In genomic region chr2:25088636-25089035, GRCm38 (mm10) we compare ENCODE assay signal across 38 mouse cellular contexts. TPM values are rescaled to one million over a fixed set of nuclear protein-coding genes. Genes with fewer than 3 reads are reported as not detected.
"Had no signal": no experiment of that assay in that cellular context is flagged by ENCODE, and none has a peak within 500 bp of the region (broad histone marks: within the 10 kb centered on the region; RNA-seq: fewer than 3 reads in every experiment).

No protein-coding gene starts in this region.

- H3K4me2 ChIP-seq: heart, embryonic 11.5 days; heart, embryonic 13.5 days; heart, embryonic 15.5 days; hindbrain, embryonic 12.5 days; hindbrain, embryonic 14.5 days; kidney, embryonic 15.5 days; limb, embryonic 13.5 days; limb, embryonic 15.5 days; liver, embryonic 13.5 days; liver, embryonic 15.5 days had no signal

- H3K4me1 ChIP-seq: heart, embryonic 13.5 days; heart, embryonic 15.5 days; hindbrain, embryonic 12.5 days; kidney, embryonic 15.5 days; limb, embryonic 13.5 days; limb, embryonic 15.5 days; liver, embryonic 13.5 days; liver, embryonic 15.5 days had no signal

- DNase-seq: gastrocnemius, postnatal 14 days; gastrocnemius, postnatal 36 days; heart, adult 11 months; heart, adult 2 months; heart, postnatal 14 days; heart, postnatal 36 days; kidney, adult 11 months; kidney, postnatal 14 days; layer of hippocampus, adult 9-11 months; layer of hippocampus, postnatal 36 days; liver, embryonic 13.5 days; liver, postnatal 0 days had no signal

- H3K4me3 ChIP-seq: heart, adult 2 months; heart, embryonic 13.5 days; heart, embryonic 15.5 days; hindbrain, embryonic 12.5 days; kidney, embryonic 15.5 days; limb, embryonic 13.5 days; limb, embryonic 15.5 days; liver, embryonic 13.5 days; liver, embryonic 15.5 days had no signal

- H3K36me3 ChIP-seq: heart, embryonic 13.5 days; heart, embryonic 15.5 days; hindbrain, embryonic 12.5 days; kidney, embryonic 15.5 days; limb, embryonic 13.5 days; limb, embryonic 15.5 days; liver, embryonic 13.5 days; liver, embryonic 15.5 days had no signal

- H3K9me3 ChIP-seq: heart, embryonic 13.5 days; heart, embryonic 15.5 days; hindbrain, embryonic 12.5 days; kidney, embryonic 15.5 days; limb, embryonic 13.5 days; limb, embryonic 15.5 days; liver, embryonic 13.5 days; liver, embryonic 15.5 days had no signal

- H3K9ac ChIP-seq: heart, embryonic 13.5 days; heart, embryonic 15.5 days; hindbrain, embryonic 12.5 days; hindbrain, embryonic 14.5 days; kidney, embryonic 15.5 days; limb, embryonic 13.5 days; limb, embryonic 15.5 days; liver, embryonic 13.5 days; liver, embryonic 15.5 days; liver, postnatal 0 days had no signal

- H3K27ac ChIP-seq: heart, adult 2 months; heart, embryonic 13.5 days; heart, embryonic 15.5 days; hindbrain, embryonic 12.5 days; hindbrain, embryonic 14.5 days; kidney, embryonic 15.5 days; kidney, postnatal 0 days; limb, embryonic 13.5 days; limb, embryonic 15.5 days; liver, embryonic 13.5 days; liver, embryonic 15.5 days had no signal

- H3K27me3 ChIP-seq: heart, embryonic 15.5 days; limb, embryonic 15.5 days had no signal

- ATAC-seq: hindbrain, embryonic 16.5 days; intestine, embryonic 16.5 days; liver, postnatal 0 days had no signal

RNA-seq across cellular contexts. Expression of gene Noxa1, which starts 6.3 kb away (rescaled TPM):
- total RNA-seq: gastrocnemius, adult 18-20 months; gastrocnemius, adult 8-10 months; gastrocnemius, postnatal 14 days; gastrocnemius, postnatal 36 days; heart, adult 2 months; heart, postnatal 14 days; heart, postnatal 36 days; hematopoietic stem cell, adult 5-6 weeks; layer of hippocampus, adult 18-20 months; layer of hippocampus, adult 8-10 months; layer of hippocampus, postnatal 14 days; layer of hippocampus, postnatal 36 days; left cerebral cortex, adult 18-20 months; left cerebral cortex, adult 8-10 months; left cerebral cortex, postnatal 10 days; left cerebral cortex, postnatal 25 days; liver, adult 2 months had no signal
- polyA plus RNA-seq: heart, adult 2 months; heart, embryonic 13.5 days; heart, postnatal 0 days; hindbrain, embryonic 14.5 days; hindbrain, embryonic 16.5 days; kidney, adult 2 months had no signal

RNA-seq across cellular contexts. Expression of gene Entpd8, which starts 8.5 kb away (rescaled TPM):
- total RNA-seq: gastrocnemius, adult 18-20 months; gastrocnemius, adult 8-10 months; gastrocnemius, postnatal 14 days; heart, adult 2 months; heart, postnatal 14 days; heart, postnatal 36 days; hematopoietic stem cell, adult 5-6 weeks; layer of hippocampus, adult 18-20 months; layer of hippocampus, adult 8-10 months; layer of hippocampus, postnatal 14 days; layer of hippocampus, postnatal 36 days; left cerebral cortex, adult 18-20 months; left cerebral cortex, adult 8-10 months; left cerebral cortex, postnatal 10 days; left cerebral cortex, postnatal 25 days had no signal
- polyA plus RNA-seq: heart, adult 2 months; heart, embryonic 11.5 days; heart, embryonic 13.5 days; heart, embryonic 15.5 days; heart, postnatal 0 days; hindbrain, embryonic 12.5 days; hindbrain, embryonic 14.5 days; hindbrain, embryonic 16.5 days; limb, embryonic 11.5 days; limb, embryonic 13.5 days; limb, embryonic 15.5 days had no signal
